Mouse (Mus musculus) megakaryocyte, embryonic 14.5 days (primary cell): ENCODE results near the gene Tmem123.

Experiments used
- FLI1 ChIP-seq: IDR thresholded peaks from 2 replicates; pipeline ENCODE4 v1.6.1; 2012; ENCODE audit warnings: low read length, inconsistent platforms, mixed read lengths
- GATA1 ChIP-seq: IDR thresholded peaks from 3 replicates; pipeline ENCODE4 v1.6.1; 2012; ENCODE audit warnings: mixed read lengths, low read length, inconsistent platforms, borderline replicate concordance

GRCm38 (mm10) chr9:7769491-7769890 lies 5.7 kb downstream of the Tmem123 start:
- TF ChIP-seq GATA1, result no peak
- TF ChIP-seq FLI1, result no peak
